Mouse (Mus musculus): ENCODE data around the gene Cd247. TPM values are rescaled to one million over a fixed set of nuclear protein-coding genes. Genes with fewer than 3 reads are reported as not detected.

Cd247 gene
- polyA plus RNA-seq (2015; fragmentation: Nextera tagmentation; extraction: Ambion mirVana) = 0.59 and 1.00 TPM in 2 replicates

GRCm38 (mm10) chr1:165788511-165788910 lies at the start of gene Cd247:
TSS of gene Cd247 (plus strand) at chr1:165788681.

GRCm38 (mm10) chr1:165763635-165764372 lies 24.7 kb upstream of the Cd247 start, which contains the start of gene Creg1:
TSS of gene Creg1 (plus strand) at chr1:165763746.

Other genes with a start within 250 kb of the Cd247 start
- 43.0 and 45.8 TPM in 2 replicates for gene Mpzl1, start 154.1 kb upstream of the Cd247 start, polyA plus RNA-seq (2015; fragmentation: Nextera tagmentation; extraction: Ambion mirVana)
- 78.8 and 80.7 TPM in 2 replicates for gene Rcsd1, start 78.9 kb upstream of the Cd247 start, polyA plus RNA-seq (2015; fragmentation: Nextera tagmentation; extraction: Ambion mirVana)
- 41.5 and 45.5 TPM in 2 replicates for gene Creg1, start 24.9 kb upstream of the Cd247 start, polyA plus RNA-seq (2015; fragmentation: Nextera tagmentation; extraction: Ambion mirVana)
- gene Pou2f1, start 214.0 kb downstream of the Cd247 start, polyA plus RNA-seq (2015; fragmentation: Nextera tagmentation; extraction: Ambion mirVana) = 4.3 TPM in 2 replicates